Mouse (Mus musculus) hindbrain, embryonic 13.5 days (tissue): Measurements from ENCODE around the gene Rasgef1b. TPM values are rescaled to one million over a fixed set of nuclear protein-coding genes. Genes with fewer than 3 reads are reported as not detected.

Experiments used
- ATAC-seq: fragments of 200-750 bp; cut with Nextera tagmentation; 2 replicates; pipeline ENCODE4 v1.8.0; 2017; ENCODE audit warnings: moderate TSS enrichment; ENCODE audit not compliant: low FRiP score
- H3K27ac ChIP-seq: fragments of 300-500 bp; sonication (generic); 2 replicates; pipeline ENCODE4 v1.5.1; 2015; ENCODE audit warnings: inconsistent platforms, mild to moderate bottlenecking, moderate library complexity
- H3K27me3 ChIP-seq: fragments of 300-500 bp; sonication (generic); 2 replicates; pipeline ENCODE4 v1.6.1; 2015; ENCODE audit warnings: mild to moderate bottlenecking, inconsistent platforms
- H3K36me3 ChIP-seq: fragments of 300-500 bp; sonication (generic); 2 replicates; pipeline ENCODE4 v1.6.1; 2015; ENCODE audit warnings: mild to moderate bottlenecking, inconsistent platforms
- H3K4me1 ChIP-seq: fragments of 300-500 bp; sonication (generic); replicated peaks from 2 replicates; pipeline ENCODE4 v1.6.1; 2015; ENCODE audit warnings: inconsistent platforms
- H3K4me2 ChIP-seq: fragments of 300-500 bp; sonication (generic); 2 replicates; pipeline ENCODE4 v1.6.1; 2015; ENCODE audit warnings: inconsistent platforms, mild to moderate bottlenecking, moderate library complexity
- H3K4me3 ChIP-seq: fragments of 300-500 bp; sonication (generic); 2 replicates; pipeline ENCODE4 v1.5.1; 2015; ENCODE audit warnings: mild to moderate bottlenecking, inconsistent platforms
- H3K9ac ChIP-seq: fragments of 300-500 bp; sonication (generic); 2 replicates; pipeline ENCODE4 v1.6.1; 2015; ENCODE audit warnings: mild to moderate bottlenecking, inconsistent platforms
- H3K9me3 ChIP-seq: fragments of 300-500 bp; sonication (generic); 2 replicates; pipeline ENCODE4 v1.6.1; 2016; ENCODE audit warnings: inconsistent platforms
- WGBS: fragments of 180-500 bp; shearing (Covaris S2); methylation state at CpG from one replicate; pipeline ENCODE4 v1.1.7; 2015; 5-methylcytosine and 5-hydroxymethylcytosine counted together
- polyA plus RNA-seq: library from polyadenylated mRNA; unstranded; fragments of >200 nt; fragmentation: Nextera tagmentation; extraction: Ambion mirVana; gene quantifications from 2 replicates; pipeline ENCODE4 v1.2.1, GENCODE M21; 2015

Gene Rasgef1b
- 47.2 and 61.1 TPM in 2 replicates for polyA plus RNA-seq

- Histone ChIP-seq H3K27me3 (peaks cover 32% of the 10 kb centered on the region), H3K4me2 (peak within 1 kb of the TSS; percentile 95), H3K4me3 (peak within 1 kb of the TSS; percentile 63), H3K4me1 (peaks cover 19% of the 10 kb centered on the region), H3K9me3 (no peaks in the 10 kb centered on the region), H3K36me3 (no peaks in the 10 kb centered on the region), H3K9ac (peak within 1 kb of the TSS; percentile 86), H3K27ac (peak within 1 kb of the TSS; percentile 87)
- peak; percentile 92 for ATAC-seq
- WGBS, result under 1% methylated on average over 43 of the region's 53 CpGs
These were observed at the start of gene Rasgef1b for GRCm38 (mm10) chr5:99728649-99729212. TSS of gene Rasgef1b (minus strand) at chr5:99729065.

GRCm38 (mm10) chr5:99775342-99775741, 46.5 kb upstream of the Rasgef1b start:
- Histone ChIP-seq H3K27ac (no peak overlapping the region), H3K27me3 (no peaks in the 10 kb centered on the region), H3K36me3 (no peaks in the 10 kb centered on the region), H3K9me3 (no peaks in the 10 kb centered on the region), H3K4me3 (no peak overlapping the region), H3K4me2 (no peak overlapping the region), H3K4me1 (0 out of 2 replicates have a peak, but pooled peaks cover 13% of the 10 kb centered on the region), H3K9ac (no peak overlapping the region)
- no peak for ATAC-seq
- 80% methylated on average over 16 of the region's 16 CpGs for WGBS

- WGBS, result 62% methylated on average over 9 of the region's 9 CpGs
- Histone ChIP-seq H3K36me3 (no peaks in the 10 kb centered on the region), H3K27me3 (no peaks in the 10 kb centered on the region), H3K4me2 (no peak overlapping the region), H3K9ac (no peak overlapping the region), H3K4me1 (0 out of 2 replicates have a peak, but pooled peaks cover 13% of the 10 kb centered on the region), H3K27ac (peak overlapping the region; percentile 53), H3K9me3 (0 out of 2 replicates have a peak, but pooled peaks cover 4% of the 10 kb centered on the region), H3K4me3 (no peak overlapping the region)
- ATAC-seq, result peak; percentile 49; the same call in 1 of the 2 replicates
These were observed 44.4 kb upstream of the Rasgef1b start for GRCm38 (mm10) chr5:99773265-99773664.

- H3K4me2 ChIP-seq, result no peak overlapping the region
- H3K4me3 ChIP-seq, result no peak overlapping the region
- H3K27me3 ChIP-seq, result no peaks in the 10 kb centered on the region
- WGBS, result 86% methylated on average over 3 of the region's 3 CpGs
- no peaks in the 10 kb centered on the region for H3K36me3 ChIP-seq
- no peak overlapping the region for H3K27ac ChIP-seq
- no peaks in the 10 kb centered on the region for H3K9me3 ChIP-seq
- H3K9ac ChIP-seq, result no peak overlapping the region
- H3K4me1 ChIP-seq, result peaks cover under 1% of the 10 kb centered on the region
- no peak for ATAC-seq
These were observed 35.4 kb upstream of the Rasgef1b start for GRCm38 (mm10) chr5:99764246-99764645.

GRCm38 (mm10) chr5:99758859-99759258, 30.0 kb upstream of the Rasgef1b start:
- H3K27ac ChIP-seq, result no peak overlapping the region

GRCm38 (mm10) chr5:99753843-99754242, 25.0 kb upstream of the Rasgef1b start:
- no peak for ATAC-seq
- Histone ChIP-seq H3K9ac (no peak overlapping the region), H3K4me2 (no peak overlapping the region), H3K36me3 (no peaks in the 10 kb centered on the region), H3K4me3 (no peak overlapping the region), H3K4me1 (peaks cover 13% of the 10 kb centered on the region), H3K9me3 (no peaks in the 10 kb centered on the region), H3K27me3 (no peaks in the 10 kb centered on the region), H3K27ac (peak overlapping the region; percentile 53)
- WGBS, result 79% methylated on average over 12 of the region's 12 CpGs

More at GRCm38 (mm10) chr5:99758859-99759258, 30.0 kb upstream of the Rasgef1b start:
- Histone ChIP-seq H3K9ac (no peak overlapping the region), H3K36me3 (no peaks in the 10 kb centered on the region), H3K9me3 (no peaks in the 10 kb centered on the region), H3K27me3 (no peaks in the 10 kb centered on the region), H3K4me2 (no peak overlapping the region), H3K4me3 (no peak overlapping the region), H3K4me1 (peaks cover 8% of the 10 kb centered on the region)
- ATAC-seq, result no peak
- 45% methylated on average over 5 of the region's 5 CpGs for WGBS

GRCm38 (mm10) chr5:99753368-99753767, 24.5 kb upstream of the Rasgef1b start:
- Histone ChIP-seq H3K27me3 (no peaks in the 10 kb centered on the region), H3K4me3 (no peak overlapping the region), H3K9ac (no peak overlapping the region), H3K4me2 (no peak overlapping the region), H3K36me3 (no peaks in the 10 kb centered on the region), H3K27ac (peak overlapping the region; percentile 53), H3K4me1 (peaks cover 13% of the 10 kb centered on the region), H3K9me3 (no peaks in the 10 kb centered on the region)
- 54% methylated on average over 13 of the region's 13 CpGs for WGBS
- ATAC-seq, result 0 out of 2 replicates have a peak, but pooled peaks have one; percentile 39

GRCm38 (mm10) chr5:99752670-99753231, 23.9 kb upstream of the Rasgef1b start:
- H3K27ac ChIP-seq, result peak overlapping the region; percentile 53
- no peak overlapping the region for H3K9ac ChIP-seq
- WGBS, result 80% methylated on average over 5 of the region's 5 CpGs
- H3K4me2 ChIP-seq, result no peak overlapping the region
- no peaks in the 10 kb centered on the region for H3K36me3 ChIP-seq
- no peaks in the 10 kb centered on the region for H3K9me3 ChIP-seq
- no peak overlapping the region for H3K4me3 ChIP-seq
- ATAC-seq, result 0 out of 2 replicates have a peak, but pooled peaks have one; percentile 28
- H3K27me3 ChIP-seq, result no peaks in the 10 kb centered on the region
- peaks cover 15% of the 10 kb centered on the region for H3K4me1 ChIP-seq

GRCm38 (mm10) chr5:99748417-99748816, 19.6 kb upstream of the Rasgef1b start:
- 60% methylated on average over 10 of the region's 10 CpGs for WGBS
- H3K4me2 ChIP-seq, result no peak overlapping the region
- no peak for ATAC-seq
- H3K27ac ChIP-seq, result no peak overlapping the region
- no peaks in the 10 kb centered on the region for H3K36me3 ChIP-seq
- H3K9me3 ChIP-seq, result no peaks in the 10 kb centered on the region
- no peak overlapping the region for H3K9ac ChIP-seq
- no peak overlapping the region for H3K4me3 ChIP-seq
- peaks cover 35% of the 10 kb centered on the region for H3K4me1 ChIP-seq
- no peaks in the 10 kb centered on the region for H3K27me3 ChIP-seq

GRCm38 (mm10) chr5:99746087-99746486, 17.2 kb upstream of the Rasgef1b start:
- Histone ChIP-seq H3K9ac (no peak overlapping the region), H3K4me3 (no peak overlapping the region), H3K4me1 (peaks cover 37% of the 10 kb centered on the region), H3K36me3 (no peaks in the 10 kb centered on the region), H3K9me3 (no peaks in the 10 kb centered on the region), H3K27me3 (no peaks in the 10 kb centered on the region), H3K4me2 (no peak overlapping the region), H3K27ac (peak overlapping the region; percentile 26; the same call in 1 of the 2 replicates)
- no peak for ATAC-seq
- 43% methylated on average over 7 of the region's 7 CpGs for WGBS

- peaks cover 42% of the 10 kb centered on the region for H3K4me1 ChIP-seq
- H3K4me3 ChIP-seq, result no peak overlapping the region
- WGBS, result 74% methylated on average over 7 of the region's 7 CpGs
- no peaks in the 10 kb centered on the region for H3K36me3 ChIP-seq
- no peak overlapping the region for H3K27ac ChIP-seq
- no peaks in the 10 kb centered on the region for H3K9me3 ChIP-seq
- no peaks in the 10 kb centered on the region for H3K27me3 ChIP-seq
- no peak overlapping the region for H3K4me2 ChIP-seq
- H3K9ac ChIP-seq, result no peak overlapping the region
- no peak for ATAC-seq
These were observed 14.0 kb upstream of the Rasgef1b start for GRCm38 (mm10) chr5:99742874-99743273.

GRCm38 (mm10) chr5:99742056-99742455, 13.2 kb upstream of the Rasgef1b start:
- 27% methylated on average over 8 of the region's 8 CpGs for WGBS

More at GRCm38 (mm10) chr5:99742056-99742455, 13.2 kb upstream of the Rasgef1b start:
- no peak overlapping the region for H3K9ac ChIP-seq
- H3K27me3 ChIP-seq, result no peaks in the 10 kb centered on the region
- no peak for ATAC-seq
- no peaks in the 10 kb centered on the region for H3K36me3 ChIP-seq
- no peaks in the 10 kb centered on the region for H3K9me3 ChIP-seq
- peaks cover 43% of the 10 kb centered on the region for H3K4me1 ChIP-seq
- no peak overlapping the region for H3K4me3 ChIP-seq
- H3K4me2 ChIP-seq, result no peak overlapping the region
- H3K27ac ChIP-seq, result no peak overlapping the region
